Mouse (Mus musculus) liver, embryonic 15.5 days (tissue): ENCODE results near the gene Olfr324. TPM values are rescaled to one million over a fixed set of nuclear protein-coding genes. Genes with fewer than 3 reads are reported as not detected.

Experiments used
- ATAC-seq: fragments of 200-750 bp; cut with Nextera tagmentation; 2 replicates; pipeline ENCODE4 v1.8.0; 2017; ENCODE audit warnings: moderate number of reproducible peaks, mild to moderate bottlenecking, moderate library complexity; ENCODE audit not compliant: insufficient read depth
- H3K27ac ChIP-seq: fragments of 300-500 bp; sonication (generic); replicated peaks from 2 replicates; pipeline ENCODE4 v1.5.1; 2015; ENCODE audit warnings: mild to moderate bottlenecking, inconsistent platforms
- H3K27me3 ChIP-seq: fragments of 300-500 bp; sonication (generic); 2 replicates; pipeline ENCODE4 v1.6.1; 2015; ENCODE audit warnings: mild to moderate bottlenecking, inconsistent platforms
- H3K36me3 ChIP-seq: fragments of 300-500 bp; sonication (generic); replicated peaks from 2 replicates; pipeline ENCODE4 v1.6.1; 2015; ENCODE audit warnings: moderate library complexity, mild to moderate bottlenecking, inconsistent platforms
- H3K4me1 ChIP-seq: fragments of 300-500 bp; sonication (generic); replicated peaks from 2 replicates; pipeline ENCODE4 v1.6.1; 2015; ENCODE audit warnings: inconsistent platforms
- H3K4me2 ChIP-seq: fragments of 300-500 bp; sonication (generic); 2 replicates; pipeline ENCODE4 v1.6.1; 2015; ENCODE audit warnings: moderate library complexity, mild to moderate bottlenecking, inconsistent platforms
- H3K4me3 ChIP-seq: fragments of 300-500 bp; sonication (generic); replicated peaks from 2 replicates; pipeline ENCODE4 v1.5.1; 2015; ENCODE audit warnings: mild to moderate bottlenecking, inconsistent platforms
- H3K9ac ChIP-seq: fragments of 300-500 bp; sonication (generic); 2 replicates; pipeline ENCODE4 v1.6.1; 2015; ENCODE audit warnings: moderate library complexity, mild to moderate bottlenecking, inconsistent platforms
- H3K9me3 ChIP-seq: fragments of 300-500 bp; sonication (generic); replicated peaks from 2 replicates; pipeline ENCODE4 v1.6.1; 2016; ENCODE audit warnings: inconsistent platforms
- WGBS: fragments of 180-500 bp; shearing (Covaris S2); methylation state at CpG from one replicate; pipeline ENCODE4 v1.1.7; 2015; ENCODE audit warnings: mixed read lengths; ENCODE audit not compliant: insufficient replicate concordance; 5-methylcytosine and 5-hydroxymethylcytosine counted together
- polyA plus RNA-seq: library from polyadenylated mRNA; unstranded; fragments of >200 nt; fragmentation: Nextera tagmentation; extraction: Ambion mirVana; gene quantifications from 2 replicates; pipeline ENCODE4 v1.2.1, GENCODE M21; 2015

Olfr324 gene
- polyA plus RNA-seq, 1 experiment from 2014 or later = not detected

GRCm38 (mm10) chr11:58604688-58605087 is 9.8 kb downstream of the Olfr324 start:
- no peak overlapping the region for H3K27ac ChIP-seq
- H3K36me3 ChIP-seq = no peaks in the 10 kb centered on the region
- whole genome bisulfite sequencing = 44% methylated on average over 2 of the region's 2 CpGs

GRCm38 (mm10) chr11:58605228-58605627 is 10.3 kb downstream of the Olfr324 start:
- H3K27ac ChIP-seq = no peak overlapping the region
- H3K4me3 ChIP-seq = no peak overlapping the region
- H3K27me3 ChIP-seq = no peaks in the 10 kb centered on the region
- no peaks in the 10 kb centered on the region for H3K36me3 ChIP-seq
- WGBS = 43% methylated on average over 3 of the region's 3 CpGs
- no peak overlapping the region for H3K4me2 ChIP-seq
- no peak overlapping the region for H3K9ac ChIP-seq
- H3K4me1 ChIP-seq = 0 out of 2 replicates have a peak, but pooled peaks cover 5% of the 10 kb centered on the region
- H3K9me3 ChIP-seq = no peaks in the 10 kb centered on the region
- no peak for ATAC-seq

More at GRCm38 (mm10) chr11:58604688-58605087, 9.8 kb downstream of the Olfr324 start:
- Histone ChIP-seq H3K4me3 (no peak overlapping the region), H3K4me2 (no peak overlapping the region), H3K9me3 (no peaks in the 10 kb centered on the region), H3K9ac (no peak overlapping the region), H3K27me3 (no peaks in the 10 kb centered on the region), H3K4me1 (0 out of 2 replicates have a peak, but pooled peaks cover 5% of the 10 kb centered on the region)
- no peak; the same call in 1 of the 2 replicates for ATAC-seq

- Histone ChIP-seq H3K27me3 (no peaks in the 10 kb centered on the region), H3K9ac (no peak overlapping the region), H3K4me3 (no peak overlapping the region), H3K4me1 (0 out of 2 replicates have a peak, but pooled peaks cover 5% of the 10 kb centered on the region), H3K4me2 (no peak overlapping the region), H3K27ac (no peak overlapping the region), H3K36me3 (no peaks in the 10 kb centered on the region), H3K9me3 (no peaks in the 10 kb centered on the region)
- whole genome bisulfite sequencing = 64% methylated on average over 12 of the region's 12 CpGs
- no peak for ATAC-seq
Measured at GRCm38 (mm10) chr11:58606177-58606919, 11.4 kb downstream of the Olfr324 start.

GRCm38 (mm10) chr11:58607030-58607429 is 12.1 kb downstream of the Olfr324 start:
- Histone ChIP-seq H3K9ac (no peak overlapping the region), H3K4me3 (no peak overlapping the region), H3K4me2 (no peak overlapping the region), H3K27me3 (no peaks in the 10 kb centered on the region), H3K27ac (no peak overlapping the region), H3K36me3 (no peaks in the 10 kb centered on the region), H3K9me3 (no peaks in the 10 kb centered on the region), H3K4me1 (0 out of 2 replicates have a peak, but pooled peaks cover 5% of the 10 kb centered on the region)
- whole genome bisulfite sequencing = 73% methylated on average over 6 of the region's 6 CpGs
- no peak for ATAC-seq

- Histone ChIP-seq H3K27ac (no peak overlapping the region), H3K4me3 (no peak overlapping the region), H3K4me1 (no peaks in the 10 kb centered on the region), H3K27me3 (no peaks in the 10 kb centered on the region), H3K4me2 (no peak overlapping the region), H3K9me3 (no peaks in the 10 kb centered on the region), H3K36me3 (no peaks in the 10 kb centered on the region), H3K9ac (no peak overlapping the region)
- whole genome bisulfite sequencing = 43% methylated on average over 3 of the region's 3 CpGs
- no peak for ATAC-seq
Measured at GRCm38 (mm10) chr11:58613359-58613758, 18.4 kb downstream of the Olfr324 start.

GRCm38 (mm10) chr11:58614526-58614925 is 19.6 kb downstream of the Olfr324 start:
- H3K36me3 ChIP-seq = no peaks in the 10 kb centered on the region
- no peak for ATAC-seq

GRCm38 (mm10) chr11:58615975-58616374 is 21.1 kb downstream of the Olfr324 start, which contains the start of gene 2210407C18Rik:
2210407C18Rik (minus strand) TSS chr11:58616075.
- Histone ChIP-seq H3K4me2 (no peak within 1 kb of the TSS), H3K4me3 (no peak within 1 kb of the TSS), H3K9me3 (no peaks in the 10 kb centered on the region), H3K27ac (no peak within 1 kb of the TSS), H3K4me1 (no peaks in the 10 kb centered on the region), H3K27me3 (no peaks in the 10 kb centered on the region), H3K36me3 (no peaks in the 10 kb centered on the region), H3K9ac (no peak within 1 kb of the TSS)
- WGBS = 65% methylated on average over 4 of the region's 4 CpGs
- ATAC-seq = no peak

More at GRCm38 (mm10) chr11:58614526-58614925, 19.6 kb downstream of the Olfr324 start:
- Histone ChIP-seq H3K4me3 (no peak overlapping the region), H3K9ac (no peak overlapping the region), H3K27me3 (no peaks in the 10 kb centered on the region), H3K27ac (no peak overlapping the region), H3K4me1 (no peaks in the 10 kb centered on the region), H3K9me3 (no peaks in the 10 kb centered on the region), H3K4me2 (no peak overlapping the region)

GRCm38 (mm10) chr11:58618369-58618768 is 23.5 kb downstream of the Olfr324 start:
- no peak overlapping the region for H3K27ac ChIP-seq
- no peak for ATAC-seq
- H3K36me3 ChIP-seq = no peaks in the 10 kb centered on the region
- H3K9me3 ChIP-seq = no peaks in the 10 kb centered on the region
- no peak overlapping the region for H3K4me3 ChIP-seq
- H3K4me2 ChIP-seq = no peak overlapping the region
- peaks cover 2% of the 10 kb centered on the region; the same call in 1 of the 2 replicates for H3K27me3 ChIP-seq
- WGBS = 47% methylated on average over 3 of the region's 3 CpGs
- H3K4me1 ChIP-seq = no peaks in the 10 kb centered on the region
- no peak overlapping the region for H3K9ac ChIP-seq

- Histone ChIP-seq H3K4me2 (no peak overlapping the region), H3K27me3 (peaks cover 4% of the 10 kb centered on the region; the same call in 1 of the 2 replicates), H3K36me3 (no peaks in the 10 kb centered on the region), H3K27ac (no peak overlapping the region), H3K9ac (no peak overlapping the region), H3K4me1 (no peaks in the 10 kb centered on the region), H3K4me3 (no peak overlapping the region), H3K9me3 (no peaks in the 10 kb centered on the region)
- no peak for ATAC-seq
- 62% methylated on average over 6 of the region's 6 CpGs for WGBS
Measured at GRCm38 (mm10) chr11:58618793-58619192, 23.9 kb downstream of the Olfr324 start.

- no peaks in the 10 kb centered on the region for H3K9me3 ChIP-seq
- no peak for ATAC-seq
- H3K36me3 ChIP-seq = no peaks in the 10 kb centered on the region
- peaks cover 4% of the 10 kb centered on the region; the same call in 1 of the 2 replicates for H3K27me3 ChIP-seq
- H3K4me3 ChIP-seq = no peak overlapping the region
- H3K4me2 ChIP-seq = no peak overlapping the region
- no peaks in the 10 kb centered on the region for H3K4me1 ChIP-seq
- no peak overlapping the region for H3K27ac ChIP-seq
- no peak overlapping the region for H3K9ac ChIP-seq
- 34% methylated on average over 4 of the region's 4 CpGs for WGBS
Measured at GRCm38 (mm10) chr11:58626146-58626545, 31.2 kb downstream of the Olfr324 start.

- WGBS = 52% methylated on average over 5 of the region's 5 CpGs
- no peak within 1 kb of the TSS for H3K4me3 ChIP-seq
- H3K27me3 ChIP-seq = no peaks in the 10 kb centered on the region
- ATAC-seq = no peak
- H3K36me3 ChIP-seq = no peaks in the 10 kb centered on the region
- H3K4me2 ChIP-seq = no peak within 1 kb of the TSS
- no peak within 1 kb of the TSS for H3K9ac ChIP-seq
- H3K4me1 ChIP-seq = no peaks in the 10 kb centered on the region
- no peaks in the 10 kb centered on the region for H3K9me3 ChIP-seq
- H3K27ac ChIP-seq = no peak within 1 kb of the TSS
Measured at GRCm38 (mm10) chr11:58630401-58630800, 35.5 kb downstream of the Olfr324 start, which contains the start of gene Olfr323. Olfr323 (minus strand) TSS chr11:58630501.
